Mouse (Mus musculus) midbrain, embryonic 16.5 days (tissue): ENCODE results near the gene Lyst. TPM values are rescaled to one million over a fixed set of nuclear protein-coding genes. Genes with fewer than 3 reads are reported as not detected.

Source experiments
- ATAC-seq: fragments of 200-750 bp; cut with Nextera tagmentation; 2 replicates; pipeline ENCODE4 v1.8.0; 2017; ENCODE audit warnings: moderate TSS enrichment
- H3K27ac ChIP-seq: fragments of 300-500 bp; sonication (generic); 2 replicates; pipeline ENCODE4 v1.5.1; 2014; ENCODE audit warnings: mild to moderate bottlenecking, low read length, mixed read lengths
- H3K27me3 ChIP-seq: fragments of 300-500 bp; sonication (generic); 2 replicates; pipeline ENCODE4 v1.6.1; 2014; ENCODE audit warnings: low read depth, low read length, mixed read lengths; ENCODE audit not compliant: control insufficient read depth, insufficient read depth
- H3K36me3 ChIP-seq: fragments of 300-500 bp; sonication (generic); 2 replicates; pipeline ENCODE4 v1.6.1; 2014; ENCODE audit warnings: mild to moderate bottlenecking, low read length, moderate library complexity, mixed read lengths; ENCODE audit not compliant: control insufficient read depth, insufficient read depth
- H3K4me1 ChIP-seq: fragments of 300-500 bp; sonication (generic); 2 replicates; pipeline ENCODE4 v1.6.1; 2014; ENCODE audit warnings: mild to moderate bottlenecking, low read length, mixed read lengths; ENCODE audit not compliant: control insufficient read depth, insufficient read depth
- H3K4me2 ChIP-seq: fragments of 300-500 bp; sonication (generic); 2 replicates; pipeline ENCODE4 v1.6.1; 2014; ENCODE audit warnings: mild to moderate bottlenecking, low read length, mixed read lengths
- H3K4me3 ChIP-seq: fragments of 300-500 bp; sonication (generic); 2 replicates; pipeline ENCODE4 v1.5.1; 2014; ENCODE audit warnings: low read depth, mild to moderate bottlenecking, low read length, moderate library complexity, mixed read lengths
- H3K9ac ChIP-seq: fragments of 300-500 bp; sonication (generic); 2 replicates; pipeline ENCODE4 v1.6.1; 2014; ENCODE audit warnings: low read depth, low read length, mixed read lengths
- H3K9me3 ChIP-seq: fragments of 300-500 bp; sonication (generic); replicated peaks from 2 replicates; pipeline ENCODE4 v1.6.1; 2014; ENCODE audit warnings: mild to moderate bottlenecking, low read length, mixed read lengths; ENCODE audit not compliant: control insufficient read depth, poor library complexity, severe bottlenecking
- WGBS: fragments of 180-500 bp; shearing (Covaris S2); extraction: QIAGEN DNeasy Blood & Tissue Kit; methylation state at CpG from one replicate; pipeline ENCODE4 v1.1.7; 2014; 5-methylcytosine and 5-hydroxymethylcytosine counted together
- polyA plus RNA-seq: library from polyadenylated mRNA; unstranded; fragments of >200 nt; fragmentation: Nextera tagmentation; extraction: Ambion mirVana; gene quantifications from 2 replicates; pipeline ENCODE4 v1.2.1, GENCODE M21; 2015

The Lyst gene
- polyA plus RNA-seq, 1 experiment from 2014 or later, result 3.9 TPM

DNA sequence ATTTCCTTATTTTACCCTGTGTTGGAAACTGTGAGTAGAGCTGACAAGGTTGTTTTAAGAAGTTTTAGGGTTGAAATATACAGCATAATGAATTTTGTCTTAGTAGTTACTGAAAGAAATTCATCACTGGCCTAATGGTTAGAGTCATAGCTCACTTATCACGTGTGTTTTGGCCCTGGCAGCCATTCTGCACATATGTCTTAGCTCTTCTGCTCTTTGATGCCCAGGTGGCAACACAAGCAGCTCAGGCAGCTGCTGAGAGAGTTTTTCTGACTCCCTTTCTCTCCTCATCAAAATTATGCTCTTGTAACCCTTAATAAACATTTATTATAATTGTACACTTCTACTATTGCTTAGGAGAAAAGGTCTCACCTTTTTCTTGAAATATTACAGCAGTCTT lies 18.1 kb downstream of the Lyst start:
- no peaks in the 10 kb centered on the region for H3K27me3 ChIP-seq
- H3K36me3 ChIP-seq, result no peaks in the 10 kb centered on the region
- no peaks in the 10 kb centered on the region for H3K4me1 ChIP-seq
- H3K27ac ChIP-seq, result no peak overlapping the region
- H3K9me3 ChIP-seq, result no peaks in the 10 kb centered on the region
- H3K9ac ChIP-seq, result no peak overlapping the region
- WGBS, result 62% methylated on average over 1 of the region's 1 CpGs
- H3K4me3 ChIP-seq, result no peak overlapping the region
- ATAC-seq, result no peak
- no peak overlapping the region for H3K4me2 ChIP-seq

DNA sequence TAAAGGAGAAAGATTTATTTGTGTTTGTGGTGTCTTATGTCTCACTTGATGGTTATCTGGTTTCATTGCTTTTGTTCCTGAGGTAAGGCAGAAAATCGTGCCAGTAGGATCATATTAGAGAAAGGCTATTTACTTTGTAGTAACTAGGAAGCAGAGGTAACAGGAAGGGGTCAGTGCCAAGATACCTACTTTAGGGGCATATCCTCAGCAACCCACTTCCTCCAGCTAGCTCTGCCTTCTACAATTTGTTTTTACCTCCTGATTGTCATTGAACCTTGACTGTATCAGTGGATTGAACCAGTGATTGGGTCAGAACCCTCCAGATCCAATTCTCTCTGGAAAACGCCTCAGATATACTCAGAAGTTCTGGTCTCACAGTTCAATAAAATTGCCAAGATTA lies 19.5 kb downstream of the Lyst start:
- no peaks in the 10 kb centered on the region for H3K4me1 ChIP-seq
- no peak overlapping the region for H3K4me2 ChIP-seq
- no peak overlapping the region for H3K4me3 ChIP-seq
- no peak overlapping the region for H3K27ac ChIP-seq
- ATAC-seq, result no peak
- no peaks in the 10 kb centered on the region for H3K36me3 ChIP-seq
- 85% methylated on average over 2 of the region's 2 CpGs for WGBS
- no peaks in the 10 kb centered on the region for H3K27me3 ChIP-seq
- H3K9ac ChIP-seq, result no peak overlapping the region
- H3K9me3 ChIP-seq, result no peaks in the 10 kb centered on the region

DNA sequence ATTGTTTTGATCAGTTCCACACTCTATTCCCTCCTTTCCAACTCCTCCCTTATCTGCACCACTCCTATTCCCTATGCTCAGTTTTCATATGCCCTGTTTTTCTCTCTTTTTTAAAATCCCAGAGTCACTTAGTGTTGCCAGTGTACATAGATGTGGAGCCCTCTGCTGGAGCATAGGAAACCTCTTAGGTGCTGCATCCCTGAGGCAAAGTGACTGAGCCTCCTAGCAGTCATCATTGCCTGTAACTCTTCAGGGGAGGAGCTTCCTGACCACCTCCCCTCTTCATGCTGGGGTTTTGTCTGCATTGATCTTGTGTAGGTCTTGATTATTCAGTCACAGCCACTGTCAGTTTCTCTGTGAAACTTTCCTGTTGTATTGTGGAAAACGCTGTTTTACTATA lies 22.7 kb downstream of the Lyst start:
- ATAC-seq, result no peak

DNA sequence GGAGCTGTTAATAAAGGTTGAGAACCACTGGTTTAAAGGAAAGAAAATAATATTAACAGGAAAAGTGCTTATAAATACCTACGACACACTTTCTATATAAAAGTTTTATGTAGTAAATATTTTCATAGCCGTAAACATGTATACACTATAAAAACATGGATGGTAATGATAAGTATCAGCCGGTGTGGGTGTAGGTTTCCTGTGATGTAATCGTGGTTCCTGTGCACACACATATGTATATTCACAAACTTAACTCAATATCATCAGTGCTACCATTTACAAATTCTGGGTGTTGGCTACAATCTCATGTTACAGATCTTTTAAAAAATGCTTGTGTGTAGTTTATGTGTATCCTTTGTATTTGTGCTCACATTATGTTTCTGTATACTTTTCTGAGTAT lies 24.0 kb downstream of the Lyst start:
- no peak overlapping the region for H3K9ac ChIP-seq
- no peaks in the 10 kb centered on the region for H3K4me1 ChIP-seq
- H3K9me3 ChIP-seq, result no peaks in the 10 kb centered on the region
- H3K4me2 ChIP-seq, result no peak overlapping the region
- H3K36me3 ChIP-seq, result peaks cover 6% of the 10 kb centered on the region; the same call in 1 of the 2 replicates
- H3K4me3 ChIP-seq, result no peak overlapping the region
- ATAC-seq, result no peak
- H3K27me3 ChIP-seq, result no peaks in the 10 kb centered on the region
- H3K27ac ChIP-seq, result no peak overlapping the region
- 96% methylated on average over 4 of the region's 4 CpGs for WGBS

More for the DNA sequence above, 22.7 kb downstream of the Lyst start:
- Histone ChIP-seq H3K9me3 (no peaks in the 10 kb centered on the region), H3K27ac (no peak overlapping the region), H3K4me1 (no peaks in the 10 kb centered on the region), H3K9ac (no peak overlapping the region), H3K4me2 (no peak overlapping the region), H3K27me3 (no peaks in the 10 kb centered on the region), H3K36me3 (peaks cover 6% of the 10 kb centered on the region; the same call in 1 of the 2 replicates), H3K4me3 (no peak overlapping the region)
- 67% methylated on average over 1 of the region's 1 CpGs for WGBS

DNA sequence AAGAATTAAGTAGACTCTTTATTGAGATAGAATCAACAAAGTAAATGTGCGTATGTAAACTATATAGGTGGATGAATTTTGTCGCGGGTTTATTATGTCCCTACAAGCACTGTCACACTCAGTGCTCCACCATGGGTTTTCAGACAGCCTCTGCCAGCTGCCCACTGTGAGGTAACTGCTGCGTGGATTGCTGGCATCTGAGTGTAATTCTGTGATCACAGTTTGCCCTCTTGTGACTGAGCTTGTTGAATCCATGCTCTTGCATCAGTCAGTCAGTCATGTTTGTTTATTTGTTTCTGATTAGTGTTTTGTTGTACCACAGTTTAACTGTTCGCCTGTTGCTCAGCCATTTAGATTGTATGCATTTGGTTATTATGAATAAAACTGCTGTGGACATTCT lies 31.3 kb downstream of the Lyst start:
- Histone ChIP-seq H3K4me2 (no peak overlapping the region), H3K9me3 (no peaks in the 10 kb centered on the region), H3K36me3 (peaks cover 6% of the 10 kb centered on the region; the same call in 1 of the 2 replicates), H3K9ac (no peak overlapping the region), H3K27ac (no peak overlapping the region), H3K27me3 (no peaks in the 10 kb centered on the region), H3K4me3 (no peak overlapping the region), H3K4me1 (no peaks in the 10 kb centered on the region)
- WGBS, result 86% methylated on average over 5 of the region's 5 CpGs
- no peak for ATAC-seq

DNA sequence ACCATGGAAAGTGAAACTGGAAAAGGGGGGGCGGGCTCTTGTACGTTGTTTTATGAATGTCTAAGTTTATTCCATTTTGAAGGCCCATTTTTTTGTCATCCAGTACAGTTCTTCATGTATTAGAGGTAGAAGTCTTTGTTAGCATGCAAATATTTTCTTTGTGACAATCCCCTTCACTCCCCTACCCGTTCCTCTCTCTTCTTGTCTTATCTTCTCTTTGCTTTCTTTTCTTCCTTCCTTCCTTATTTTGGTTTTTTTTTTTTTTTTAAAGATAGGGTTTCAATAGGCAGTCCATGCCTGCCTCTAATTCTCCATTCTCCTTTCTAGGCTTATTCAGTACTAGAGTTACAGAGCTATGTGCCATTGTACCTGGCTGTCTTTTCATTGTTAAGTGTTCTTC lies 32.4 kb downstream of the Lyst start:
- Histone ChIP-seq H3K9me3 (no peaks in the 10 kb centered on the region), H3K36me3 (0 out of 2 replicates have a peak, but pooled peaks cover under 1% of the 10 kb centered on the region), H3K27me3 (no peaks in the 10 kb centered on the region), H3K9ac (no peak overlapping the region), H3K4me3 (no peak overlapping the region), H3K27ac (no peak overlapping the region), H3K4me1 (no peaks in the 10 kb centered on the region), H3K4me2 (no peak overlapping the region)
- WGBS, result 83% methylated on average over 3 of the region's 3 CpGs
- no peak for ATAC-seq

DNA sequence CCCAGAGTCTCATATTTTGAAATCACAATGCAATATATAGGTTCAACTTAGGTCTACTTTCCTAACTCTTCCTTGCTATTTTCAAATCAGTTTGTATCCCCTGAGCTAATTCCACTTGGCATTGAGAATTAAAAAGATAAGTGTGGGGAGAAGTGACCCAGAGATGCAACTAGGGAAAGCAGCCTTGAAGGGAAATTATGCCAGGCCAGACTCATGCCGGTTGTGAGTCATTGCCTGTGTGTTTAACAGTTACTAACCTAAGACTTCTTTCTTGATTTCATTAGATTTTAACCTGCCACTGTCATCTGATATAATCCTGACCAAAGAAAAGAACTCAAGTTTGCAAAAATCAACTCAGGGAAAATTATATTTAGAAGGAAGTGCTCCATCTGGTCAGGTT lies 43.5 kb downstream of the Lyst start:
- H3K36me3 ChIP-seq, result no peaks in the 10 kb centered on the region
- no peaks in the 10 kb centered on the region for H3K27me3 ChIP-seq
- no peak overlapping the region for H3K4me2 ChIP-seq
- no peaks in the 10 kb centered on the region for H3K4me1 ChIP-seq
- H3K9me3 ChIP-seq, result no peaks in the 10 kb centered on the region
- no peak overlapping the region for H3K27ac ChIP-seq
- no peak overlapping the region for H3K4me3 ChIP-seq
- H3K9ac ChIP-seq, result no peak overlapping the region
- 90% methylated on average over 1 of the region's 1 CpGs for WGBS
- ATAC-seq, result no peak

DNA sequence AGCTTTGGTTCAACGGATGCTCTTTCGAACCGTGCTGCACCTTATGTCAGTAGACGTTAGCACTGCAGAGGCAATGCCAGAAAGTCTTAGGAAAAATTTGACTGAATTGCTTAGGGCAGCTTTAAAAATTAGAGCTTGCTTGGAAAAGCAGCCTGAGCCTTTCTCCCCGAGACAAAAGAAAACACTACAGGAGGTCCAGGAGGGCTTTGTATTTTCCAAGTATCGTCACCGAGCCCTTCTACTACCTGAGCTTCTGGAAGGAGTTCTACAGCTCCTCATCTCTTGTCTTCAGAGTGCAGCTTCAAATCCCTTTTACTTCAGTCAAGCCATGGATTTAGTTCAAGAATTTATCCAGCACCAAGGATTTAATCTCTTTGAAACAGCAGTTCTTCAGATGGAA lies 44.5 kb downstream of the Lyst start:
- H3K4me3 ChIP-seq, result no peak overlapping the region
- no peak overlapping the region for H3K4me2 ChIP-seq
- H3K27me3 ChIP-seq, result no peaks in the 10 kb centered on the region
- no peaks in the 10 kb centered on the region for H3K9me3 ChIP-seq
- no peaks in the 10 kb centered on the region for H3K36me3 ChIP-seq
- no peaks in the 10 kb centered on the region for H3K4me1 ChIP-seq
- H3K9ac ChIP-seq, result no peak overlapping the region
- no peak overlapping the region for H3K27ac ChIP-seq
- 34% methylated on average over 7 of the region's 7 CpGs for WGBS
- no peak for ATAC-seq

DNA sequence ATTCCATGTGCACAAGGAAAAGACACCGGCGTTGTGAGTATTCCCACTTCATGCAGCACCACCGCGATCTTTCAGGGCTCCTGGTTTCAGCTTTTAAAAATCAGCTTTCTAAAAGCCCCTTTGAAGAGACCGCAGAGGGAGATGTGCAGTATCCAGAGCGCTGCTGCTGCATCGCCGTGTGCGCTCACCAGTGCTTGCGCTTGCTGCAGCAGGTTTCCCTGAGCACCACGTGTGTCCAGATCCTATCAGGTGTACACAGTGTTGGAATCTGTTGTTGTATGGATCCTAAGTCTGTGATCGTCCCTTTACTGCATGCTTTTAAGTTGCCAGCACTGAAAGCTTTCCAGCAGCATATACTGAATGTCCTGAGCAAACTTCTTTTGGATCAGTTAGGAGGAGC lies 45.0 kb downstream of the Lyst start:
- no peaks in the 10 kb centered on the region for H3K9me3 ChIP-seq
- H3K4me3 ChIP-seq, result no peak overlapping the region
- peak; percentile 48; the same call in 1 of the 2 replicates for ATAC-seq
- H3K27ac ChIP-seq, result no peak overlapping the region
- WGBS, result 39% methylated on average over 12 of the region's 12 CpGs
- no peaks in the 10 kb centered on the region for H3K36me3 ChIP-seq
- no peaks in the 10 kb centered on the region for H3K27me3 ChIP-seq
- H3K4me1 ChIP-seq, result no peaks in the 10 kb centered on the region
- H3K9ac ChIP-seq, result no peak overlapping the region
- no peak overlapping the region for H3K4me2 ChIP-seq

DNA sequence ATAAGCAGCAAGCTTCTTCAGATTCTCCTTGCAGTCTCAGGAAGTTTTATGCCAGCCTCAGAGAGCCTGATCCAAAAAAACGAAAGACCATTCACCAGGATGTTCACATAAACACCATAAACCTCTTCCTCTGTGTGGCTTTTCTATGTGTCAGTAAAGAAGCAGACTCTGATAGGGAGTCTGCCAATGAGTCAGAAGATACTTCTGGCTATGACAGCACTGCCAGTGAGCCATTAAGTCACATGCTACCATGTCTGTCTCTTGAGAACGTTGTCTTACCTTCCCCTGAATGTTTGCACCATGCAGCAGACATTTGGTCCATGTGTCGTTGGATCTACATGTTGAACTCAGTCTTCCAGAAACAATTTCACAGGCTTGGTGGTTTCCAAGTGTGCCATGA lies 47.4 kb downstream of the Lyst start:
- Histone ChIP-seq H3K9me3 (no peaks in the 10 kb centered on the region), H3K36me3 (peaks cover 4% of the 10 kb centered on the region; the same call in 1 of the 2 replicates), H3K4me1 (no peaks in the 10 kb centered on the region), H3K4me2 (no peak overlapping the region), H3K27ac (no peak overlapping the region), H3K4me3 (no peak overlapping the region), H3K9ac (no peak overlapping the region), H3K27me3 (no peaks in the 10 kb centered on the region)
- 90% methylated on average over 3 of the region's 3 CpGs for WGBS
- no peak for ATAC-seq
